Mouse (Mus musculus): ENCODE results near the gene Nfix.

Nfix gene

GRCm38 (mm10) chr8:84718476-84718875 lies 81.7 kb downstream of the Nfix start:
- no peak for DNase-seq (ENCODE audit: low read depth, low spot score)

GRCm38 (mm10) chr8:84716790-84717189 lies 83.4 kb downstream of the Nfix start:
- no peak for DNase-seq (ENCODE audit: low read depth, low spot score)

- DNase-seq (ENCODE audit: low read depth, low spot score), result peak; percentile 44
Observed at GRCm38 (mm10) chr8:84715893-84716468, 84.2 kb downstream of the Nfix start.

GRCm38 (mm10) chr8:84714161-84714560 lies 86.0 kb downstream of the Nfix start:
- DNase-seq (ENCODE audit: low read depth, low spot score), result no peak

- no peak for DNase-seq (ENCODE audit: low read depth, low spot score)
Observed at GRCm38 (mm10) chr8:84713381-84713780, 86.8 kb downstream of the Nfix start.

- DNase-seq (ENCODE audit: low read depth, low spot score), result no peak
Observed at GRCm38 (mm10) chr8:84712759-84713120, 87.4 kb downstream of the Nfix start.

- peak; percentile 45 for DNase-seq (ENCODE audit: low read depth, low spot score)
Observed at GRCm38 (mm10) chr8:84711933-84712758, 88.0 kb downstream of the Nfix start.

- no peak for DNase-seq (ENCODE audit: low read depth, low spot score)
Observed at GRCm38 (mm10) chr8:84711312-84711711, 88.8 kb downstream of the Nfix start.

GRCm38 (mm10) chr8:84709931-84710330 lies 90.2 kb downstream of the Nfix start:
- no peak for DNase-seq (ENCODE audit: low read depth, low spot score)

GRCm38 (mm10) chr8:84708774-84709475 lies 91.2 kb downstream of the Nfix start:
- DNase-seq (ENCODE audit: low read depth, low spot score), result peak; percentile 93

- peak; percentile 80 for DNase-seq (ENCODE audit: low read depth, low spot score)
Observed at GRCm38 (mm10) chr8:84708071-84708541, 92.0 kb downstream of the Nfix start.

GRCm38 (mm10) chr8:84707267-84707883 lies 92.8 kb downstream of the Nfix start:
- DNase-seq (ENCODE audit: low read depth, low spot score), result peak; percentile 81

GRCm38 (mm10) chr8:84706610-84707266 lies 93.4 kb downstream of the Nfix start:
- no peak for DNase-seq (ENCODE audit: low read depth, low spot score)

GRCm38 (mm10) chr8:84705960-84706359 lies 94.2 kb downstream of the Nfix start:
- no peak for DNase-seq (ENCODE audit: low read depth, low spot score)

GRCm38 (mm10) chr8:84704867-84705831 lies 95.0 kb downstream of the Nfix start:
- peak; percentile 73 for DNase-seq (ENCODE audit: low read depth, low spot score)

GRCm38 (mm10) chr8:84704356-84704755 lies 95.8 kb downstream of the Nfix start:
- DNase-seq (ENCODE audit: low read depth, low spot score), result peak; percentile 96

GRCm38 (mm10) chr8:84703466-84704249 lies 96.5 kb downstream of the Nfix start:
- no peak for DNase-seq (ENCODE audit: low read depth, low spot score)

GRCm38 (mm10) chr8:84702963-84703465 lies 97.1 kb downstream of the Nfix start:
- DNase-seq (ENCODE audit: low read depth, low spot score), result no peak

GRCm38 (mm10) chr8:84702561-84702960 lies 97.6 kb downstream of the Nfix start:
- no peak for DNase-seq (ENCODE audit: low read depth, low spot score)
